Mouse (Mus musculus): ENCODE results near the gene Serpina3g.

The Serpina3g gene

GRCm38 (mm10) chr12:104283380-104283779, 47.3 kb downstream of the Serpina3g start:
- DNase-seq (ENCODE audit: low spot score): no peak

GRCm38 (mm10) chr12:104288336-104288735, 52.3 kb downstream of the Serpina3g start:
- no peak for DNase-seq (ENCODE audit: low spot score)

GRCm38 (mm10) chr12:104289872-104290271, 53.8 kb downstream of the Serpina3g start:
- no peak for DNase-seq (ENCODE audit: low spot score)

Data from ovary, adult 18-20 months (tissue).